Mouse (Mus musculus): ENCODE measurements around the gene Anapc13. TPM values are rescaled to one million over a fixed set of nuclear protein-coding genes. Genes with fewer than 3 reads are reported as not detected.

Gene Anapc13
- polyA plus RNA-seq, 1 experiment = 27.3 TPM

DNA sequence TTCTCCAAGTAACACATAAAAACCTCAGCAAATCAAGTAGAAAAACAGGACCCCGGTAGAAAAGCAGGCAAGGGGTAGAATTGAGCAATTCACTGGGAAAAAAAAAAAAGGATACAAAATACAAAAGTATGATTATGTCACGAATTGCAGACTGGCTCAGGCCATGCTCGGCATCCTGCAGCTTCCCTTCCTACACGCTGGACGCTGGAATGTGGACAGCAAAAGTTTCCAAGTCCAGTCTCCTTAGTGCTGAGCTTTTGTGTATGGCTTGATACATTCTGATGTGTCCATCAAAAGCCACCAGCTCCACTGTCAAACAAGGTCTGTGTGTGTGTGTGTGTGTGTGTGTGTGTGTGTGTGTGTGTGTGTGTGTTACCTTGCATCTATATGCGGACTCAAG is 15.4 kb downstream of the Anapc13 start:
- Histone ChIP-seq H3K36me3 (replicated peaks; ENCODE audit: low read length) (no peaks in the 10 kb centered on the region), H3K4me3 (replicated peaks) (no peak overlapping the region), H3K9me3 (no peaks in the 10 kb centered on the region), H3K4me1 (peaks cover 65% of the 10 kb centered on the region), H3K27me3 (replicated peaks) (peaks cover 24% of the 10 kb centered on the region)
- TF ChIP-seq FLI1 (IDR thresholded peaks at IDR 0.05; ENCODE audit: low read length) = no peak
- no peak for TF ChIP-seq GATA1 (IDR thresholded peaks at IDR 0.05; ENCODE audit: borderline replicate concordance, low read length)

DNA sequence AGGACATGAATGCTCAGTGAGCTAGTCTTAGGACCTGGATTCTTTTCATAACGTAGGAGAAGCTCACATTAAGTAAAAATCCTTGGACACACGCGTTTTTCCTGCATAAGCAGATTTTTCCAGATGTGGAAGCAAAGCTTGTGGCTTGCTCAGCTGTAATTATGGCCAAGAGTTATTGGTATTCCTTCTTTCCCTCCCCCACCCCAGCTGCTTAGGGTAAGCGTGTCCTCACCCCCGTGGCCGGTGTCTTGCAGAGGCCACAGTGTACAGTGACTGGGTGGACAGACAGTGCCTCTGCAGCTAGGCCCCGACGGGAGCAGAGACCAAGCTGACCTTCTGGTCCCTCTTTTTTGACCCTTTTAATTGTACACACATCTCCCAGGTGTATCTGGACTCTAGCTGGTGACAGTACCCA is 17.0 kb downstream of the Anapc13 start:
- TF ChIP-seq FLI1 (IDR thresholded peaks at IDR 0.05; ENCODE audit: low read length) = no peak
- no peak for TF ChIP-seq GATA1 (IDR thresholded peaks at IDR 0.05; ENCODE audit: borderline replicate concordance, low read length)
- H3K27me3 ChIP-seq (replicated peaks) = peaks cover 16% of the 10 kb centered on the region
- H3K4me3 ChIP-seq (replicated peaks) = no peak overlapping the region
- peaks cover 62% of the 10 kb centered on the region for H3K4me1 ChIP-seq
- H3K36me3 ChIP-seq (replicated peaks; ENCODE audit: low read length) = no peaks in the 10 kb centered on the region
- no peaks in the 10 kb centered on the region for H3K9me3 ChIP-seq

DNA sequence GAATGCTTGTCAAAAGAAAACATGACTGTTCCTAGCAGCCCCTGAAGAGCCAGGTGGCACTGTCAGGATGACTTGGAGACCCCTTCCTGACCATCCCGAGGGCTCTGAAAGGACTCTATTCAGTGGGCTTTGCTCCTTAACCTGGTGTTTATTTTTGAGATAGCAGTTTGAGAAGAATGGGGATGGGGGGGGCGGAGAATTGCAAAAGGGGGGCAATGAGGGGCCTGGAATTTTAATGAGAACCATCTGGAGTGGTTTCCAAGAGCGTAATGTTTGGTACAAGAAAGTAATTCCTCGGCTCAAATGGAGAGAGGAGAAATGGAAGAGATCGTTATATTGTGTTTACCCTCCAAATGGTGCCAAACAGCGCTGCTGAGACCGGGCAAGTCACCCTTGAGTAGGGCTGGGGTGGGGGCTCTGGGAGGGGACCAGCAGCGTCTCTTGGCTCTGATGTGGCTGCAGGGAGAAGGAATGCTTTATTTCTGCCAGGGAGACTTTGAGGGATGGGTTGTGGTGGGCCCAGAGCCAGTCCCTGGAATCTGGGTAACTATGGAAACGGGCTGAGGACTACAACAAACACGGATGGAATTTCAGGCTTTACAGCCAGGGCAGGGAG is 17.5 kb downstream of the Anapc13 start:
- Histone ChIP-seq H3K27me3 (replicated peaks) (peaks cover 18% of the 10 kb centered on the region), H3K9me3 (no peaks in the 10 kb centered on the region), H3K36me3 (replicated peaks; ENCODE audit: low read length) (no peaks in the 10 kb centered on the region), H3K4me3 (replicated peaks) (no peak overlapping the region), H3K4me1 (peaks cover 62% of the 10 kb centered on the region)
- TF ChIP-seq GATA1 (IDR thresholded peaks at IDR 0.05; ENCODE audit: borderline replicate concordance, low read length) (no peak), FLI1 (IDR thresholded peaks at IDR 0.05; ENCODE audit: low read length) (no peak)

DNA sequence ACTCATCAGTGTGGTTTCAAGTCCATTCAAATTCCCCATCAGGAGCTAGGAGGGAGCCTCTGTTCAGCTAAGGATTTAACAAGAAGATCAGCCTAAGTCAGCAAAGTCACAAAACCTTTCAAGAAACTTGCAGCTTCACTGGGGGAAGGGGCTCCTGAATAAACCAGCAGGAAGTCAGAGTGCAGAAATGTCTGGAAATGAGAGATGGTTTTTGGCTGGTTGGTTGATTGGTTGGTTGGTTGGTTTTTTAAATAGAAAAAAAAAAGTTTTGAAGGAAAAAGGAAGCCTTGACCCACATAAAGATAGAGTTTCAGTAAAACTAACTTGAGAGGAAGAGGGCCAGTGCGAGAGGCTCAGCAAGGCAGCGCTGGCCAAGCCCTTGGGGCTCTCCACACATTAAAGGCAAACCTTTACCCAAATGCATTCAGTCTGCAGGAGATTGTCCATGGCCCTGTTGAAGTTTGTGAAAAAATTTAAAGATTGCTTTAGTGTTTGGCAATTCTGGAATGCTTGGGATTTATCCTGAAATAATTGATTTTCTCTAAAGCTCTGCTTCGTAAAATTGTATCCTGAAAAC is 19.1 kb downstream of the Anapc13 start:
- H3K9me3 ChIP-seq = no peaks in the 10 kb centered on the region
- H3K27me3 ChIP-seq (replicated peaks) = peaks cover 19% of the 10 kb centered on the region
- no peak for TF ChIP-seq GATA1 (IDR thresholded peaks at IDR 0.05; ENCODE audit: borderline replicate concordance, low read length)
- no peak for TF ChIP-seq FLI1 (IDR thresholded peaks at IDR 0.05; ENCODE audit: low read length)
- H3K4me3 ChIP-seq (replicated peaks) = no peak overlapping the region
- H3K4me1 ChIP-seq = peaks cover 57% of the 10 kb centered on the region
- no peaks in the 10 kb centered on the region for H3K36me3 ChIP-seq (replicated peaks; ENCODE audit: low read length)

DNA sequence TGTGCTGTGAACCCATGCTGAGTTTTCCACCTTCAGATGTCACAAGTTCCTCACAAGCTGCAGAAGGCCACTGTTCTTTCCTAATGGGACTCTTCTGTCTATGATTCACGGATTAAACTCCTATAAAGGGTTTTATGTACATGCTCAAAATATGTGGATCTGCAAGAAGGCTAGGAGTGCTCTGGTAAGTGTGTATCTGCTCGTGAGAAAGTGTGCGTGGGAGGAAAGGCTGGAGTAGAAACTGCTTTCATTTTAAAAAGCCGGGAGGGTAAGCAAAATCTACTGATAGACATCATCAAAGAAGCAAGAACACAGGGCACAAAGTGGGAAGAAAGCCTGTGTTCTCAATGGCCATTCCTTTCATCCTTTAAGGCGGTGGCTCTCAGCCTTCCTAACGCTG is 20.9 kb downstream of the Anapc13 start:
- H3K27me3 ChIP-seq (replicated peaks) = peaks cover 26% of the 10 kb centered on the region
- TF ChIP-seq GATA1 (IDR thresholded peaks at IDR 0.05; ENCODE audit: borderline replicate concordance, low read length) (no peak), FLI1 (IDR thresholded peaks at IDR 0.05; ENCODE audit: low read length) (no peak)

DNA sequence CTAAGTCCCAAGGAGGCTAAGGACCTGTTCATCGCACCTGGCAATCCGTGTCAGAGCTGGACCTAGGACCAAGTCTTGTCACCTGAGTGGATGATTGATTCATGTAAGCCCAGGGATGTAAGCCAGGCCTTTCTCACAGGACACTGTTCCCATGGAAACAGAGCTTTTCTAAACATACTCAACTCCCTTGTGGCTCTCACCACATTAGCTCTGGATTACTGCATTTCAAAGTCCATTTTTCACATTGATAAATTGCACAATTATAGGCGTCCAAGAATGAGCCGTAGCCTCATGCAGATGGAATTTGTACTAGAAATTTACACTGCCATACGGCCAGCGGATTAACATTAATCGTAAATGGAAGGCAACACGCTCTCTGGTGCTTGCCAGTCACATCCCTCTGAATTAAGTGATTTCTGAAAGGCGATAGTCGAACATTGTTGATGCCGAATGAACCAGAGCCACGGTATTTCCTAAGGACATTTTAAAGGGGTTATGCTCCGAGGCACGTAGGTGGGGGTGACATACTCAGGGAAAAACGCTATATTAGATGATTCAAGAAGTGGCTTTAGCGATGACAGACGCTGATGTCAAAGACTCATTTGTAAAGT is 23.9 kb downstream of the Anapc13 start:
- TF ChIP-seq FLI1 (IDR thresholded peaks at IDR 0.05; ENCODE audit: low read length) = no peak
- TF ChIP-seq GATA1 (IDR thresholded peaks at IDR 0.05; ENCODE audit: borderline replicate concordance, low read length) = no peak
- Histone ChIP-seq H3K27me3 (replicated peaks) (peaks cover 28% of the 10 kb centered on the region), H3K9me3 (peaks cover 11% of the 10 kb centered on the region), H3K4me3 (replicated peaks) (no peak overlapping the region), H3K4me1 (peaks cover 37% of the 10 kb centered on the region), H3K36me3 (replicated peaks; ENCODE audit: low read length) (no peaks in the 10 kb centered on the region)

More for the DNA sequence above, 20.9 kb downstream of the Anapc13 start:
- Histone ChIP-seq H3K4me1 (peaks cover 58% of the 10 kb centered on the region), H3K9me3 (no peaks in the 10 kb centered on the region), H3K4me3 (replicated peaks) (no peak overlapping the region), H3K36me3 (replicated peaks; ENCODE audit: low read length) (no peaks in the 10 kb centered on the region)

DNA sequence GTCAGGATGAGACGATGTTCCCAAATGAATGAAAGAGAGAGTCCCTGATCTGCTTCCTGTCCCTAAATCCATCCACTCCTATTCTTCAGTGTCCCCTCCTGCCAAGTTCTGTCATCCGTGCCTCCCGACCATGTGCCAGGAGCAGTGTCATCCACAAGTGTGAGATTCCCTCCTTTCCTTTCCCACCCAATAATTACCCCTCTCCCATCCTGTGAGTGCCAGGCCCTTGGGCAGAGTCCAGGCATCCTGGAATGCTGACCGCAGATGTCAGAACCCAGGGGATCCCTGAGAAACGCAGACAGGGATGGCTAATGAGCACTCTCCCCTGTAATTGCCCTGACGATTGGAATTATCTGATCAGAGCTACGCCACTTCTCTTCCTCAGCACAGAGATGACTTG is 24.5 kb downstream of the Anapc13 start:
- no peaks in the 10 kb centered on the region for H3K36me3 ChIP-seq (replicated peaks; ENCODE audit: low read length)
- peaks cover 29% of the 10 kb centered on the region for H3K27me3 ChIP-seq (replicated peaks)
- peaks cover 11% of the 10 kb centered on the region for H3K9me3 ChIP-seq
- H3K4me3 ChIP-seq (replicated peaks) = no peak overlapping the region
- peaks cover 36% of the 10 kb centered on the region for H3K4me1 ChIP-seq
- TF ChIP-seq GATA1 (IDR thresholded peaks at IDR 0.05; ENCODE audit: borderline replicate concordance, low read length) (no peak), FLI1 (IDR thresholded peaks at IDR 0.05; ENCODE audit: low read length) (no peak)

DNA sequence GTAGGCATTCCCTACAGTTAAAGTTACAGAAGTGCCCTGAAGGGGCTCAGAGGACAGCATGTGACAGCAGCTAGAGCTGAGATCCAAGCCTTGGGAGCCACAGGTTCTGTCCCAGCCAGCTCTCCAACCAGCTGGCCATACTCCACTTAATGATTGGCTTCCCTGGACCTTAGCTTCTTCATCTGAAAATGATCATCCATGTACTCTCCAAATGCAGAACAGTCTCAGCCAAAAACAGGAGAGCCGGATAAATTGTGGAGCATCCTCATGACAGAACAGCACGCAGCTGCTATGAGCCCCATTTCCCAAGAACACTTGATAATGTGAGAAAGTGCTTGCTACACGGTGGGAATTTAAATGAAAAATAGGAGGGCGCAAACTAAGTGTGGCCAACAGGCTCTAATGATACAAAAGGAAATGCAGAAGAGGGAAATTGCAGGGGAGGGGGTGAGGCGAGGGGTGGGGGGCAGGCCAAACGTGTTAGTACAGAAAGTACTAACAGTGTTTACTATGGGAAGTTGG is 25.2 kb downstream of the Anapc13 start:
- H3K4me3 ChIP-seq (replicated peaks) = no peak overlapping the region
- H3K36me3 ChIP-seq (replicated peaks; ENCODE audit: low read length) = no peaks in the 10 kb centered on the region
- TF ChIP-seq FLI1 (IDR thresholded peaks at IDR 0.05; ENCODE audit: low read length) (no peak), GATA1 (IDR thresholded peaks at IDR 0.05; ENCODE audit: borderline replicate concordance, low read length) (no peak)

DNA sequence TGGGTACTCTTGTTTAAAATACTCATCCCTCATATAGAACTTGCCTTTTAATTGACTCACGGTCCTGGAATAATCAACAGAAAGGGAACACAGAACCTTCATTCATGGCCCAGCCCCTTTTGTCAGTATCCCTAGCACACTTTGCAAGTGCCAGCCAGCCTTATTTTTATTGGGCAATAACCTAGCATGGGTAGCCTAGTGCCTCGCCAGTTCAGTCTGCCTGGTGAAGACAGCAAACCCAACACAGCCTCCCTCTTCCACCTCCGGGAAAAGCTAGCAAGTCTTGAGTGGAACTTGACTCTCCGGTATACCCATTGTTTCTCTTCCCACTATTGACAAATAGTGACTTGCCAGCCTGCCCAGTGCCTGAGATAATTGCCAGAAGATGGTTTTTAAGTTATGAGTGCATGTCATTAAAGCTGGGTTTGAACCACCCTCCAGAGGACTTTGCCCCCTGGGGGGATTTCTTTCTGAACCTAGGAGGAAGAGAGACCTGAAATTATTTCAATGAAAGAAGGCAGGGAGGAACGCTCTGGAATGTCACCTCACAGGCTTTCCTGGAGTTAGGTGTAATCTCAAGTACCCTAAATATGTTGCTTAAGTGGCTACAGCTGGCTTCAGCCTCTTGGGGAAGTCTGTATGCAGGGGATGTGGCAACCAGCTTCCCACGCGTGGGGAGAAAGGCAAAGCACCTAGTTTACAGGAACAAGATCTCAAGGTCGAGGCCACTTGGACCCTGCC is 30.4 kb downstream of the Anapc13 start:
- peaks cover 30% of the 10 kb centered on the region for H3K27me3 ChIP-seq (replicated peaks)
- peaks cover 13% of the 10 kb centered on the region; the same call in 1 of the 2 replicates for H3K4me1 ChIP-seq
- H3K9me3 ChIP-seq = peaks cover 11% of the 10 kb centered on the region
- H3K36me3 ChIP-seq (replicated peaks; ENCODE audit: low read length) = no peaks in the 10 kb centered on the region
- TF ChIP-seq GATA1 (IDR thresholded peaks at IDR 0.05; ENCODE audit: borderline replicate concordance, low read length) (no peak), FLI1 (IDR thresholded peaks at IDR 0.05; ENCODE audit: low read length) (no peak)
- H3K4me3 ChIP-seq (replicated peaks) = no peak overlapping the region

More for the DNA sequence above, 25.2 kb downstream of the Anapc13 start:
- Histone ChIP-seq H3K27me3 (replicated peaks) (peaks cover 29% of the 10 kb centered on the region), H3K9me3 (peaks cover 11% of the 10 kb centered on the region), H3K4me1 (peaks cover 30% of the 10 kb centered on the region)
